Mouse (Mus musculus) cerebellum, postnatal 10 days (tissue): ENCODE data around the gene Tmem37.

Experiments
- DNase-seq, 2 experiments: peaks; one replicate each; pipeline ENCODE4 v3.0.0; 2021; ENCODE audit warnings: mixed read lengths in 2 of 2

Tmem37 gene

GRCm38 (mm10) chr1:120093482-120094134 is 19.7 kb upstream of the Tmem37 start:
- peak; percentile 94 to 97 for DNase-seq

GRCm38 (mm10) chr1:120090880-120091570 is 17.2 kb upstream of the Tmem37 start:
- DNase-seq, result no peak

- DNase-seq, result no peak
These were observed 15.3 kb upstream of the Tmem37 start for GRCm38 (mm10) chr1:120089180-120089579.

GRCm38 (mm10) chr1:120086644-120087043 is 12.8 kb upstream of the Tmem37 start:
- DNase-seq, result no peak

GRCm38 (mm10) chr1:120085696-120086095 is 11.8 kb upstream of the Tmem37 start:
- DNase-seq, result no peak

- no peak for DNase-seq
These were observed 10.1 kb upstream of the Tmem37 start for GRCm38 (mm10) chr1:120083921-120084517.

GRCm38 (mm10) chr1:120082957-120083585 is 9.2 kb upstream of the Tmem37 start:
- no peak for DNase-seq

- no peak for DNase-seq
These were observed 6.8 kb upstream of the Tmem37 start for GRCm38 (mm10) chr1:120080632-120081031.

- DNase-seq, result no peak
These were observed 4.0 kb upstream of the Tmem37 start for GRCm38 (mm10) chr1:120077746-120078410.

GRCm38 (mm10) chr1:120075507-120075906 is 1.6 kb upstream of the Tmem37 start:
- no peak for DNase-seq

GRCm38 (mm10) chr1:120074931-120075330 is 1.1 kb upstream of the Tmem37 start:
- peak; percentile 63 to 67 for DNase-seq

GRCm38 (mm10) chr1:120074307-120074702 is 431 bp upstream of the Tmem37 start:
- no peak for DNase-seq

- peak; percentile 57 to 61 for DNase-seq
These were observed 974 bp downstream of the Tmem37 start for GRCm38 (mm10) chr1:120072900-120073299.

- no peak for DNase-seq
These were observed 2.7 kb downstream of the Tmem37 start for GRCm38 (mm10) chr1:120071133-120071532.

GRCm38 (mm10) chr1:120070168-120070567 is 3.7 kb downstream of the Tmem37 start:
- no peak for DNase-seq

GRCm38 (mm10) chr1:120069120-120069519 is 4.8 kb downstream of the Tmem37 start:
- DNase-seq, result no peak

- DNase-seq, result no peak
These were observed 7.2 kb downstream of the Tmem37 start for GRCm38 (mm10) chr1:120066625-120067024.

GRCm38 (mm10) chr1:120066159-120066558 is 7.7 kb downstream of the Tmem37 start:
- DNase-seq, result no peak

- DNase-seq, result no peak
These were observed 9.7 kb downstream of the Tmem37 start for GRCm38 (mm10) chr1:120064036-120064682.

GRCm38 (mm10) chr1:120062231-120062630 is 11.6 kb downstream of the Tmem37 start:
- no peak for DNase-seq

GRCm38 (mm10) chr1:120060687-120061086 is 13.2 kb downstream of the Tmem37 start:
- DNase-seq, result no peak

GRCm38 (mm10) chr1:120057674-120058430 is 16.0 kb downstream of the Tmem37 start:
- DNase-seq, result no peak
